Mouse (Mus musculus): ENCODE results near the gene Por. TPM values are rescaled to one million over a fixed set of nuclear protein-coding genes. Genes with fewer than 3 reads are reported as not detected.

The Por gene
- polyA plus RNA-seq, 1 experiment from 2014 or later: 121 TPM

GRCm38 (mm10) chr5:135632797-135633144 lies 37.1 kb upstream of the Por start:
- Histone ChIP-seq H3K9ac (ENCODE audit: low read length) (peak overlapping the region; percentile 80), H3K9me3 (ENCODE audit: control insufficient read depth, low read length) (no peaks in the 10 kb centered on the region), H3K4me1 (ENCODE audit: control insufficient read depth, insufficient read depth, low read length) (0 out of 2 replicates have a peak, but pooled peaks cover 2% of the 10 kb centered on the region), H3K4me2 (ENCODE audit: low read depth, severe bottlenecking) (peak overlapping the region; percentile 52), H3K4me3 (ENCODE audit: low read depth, low read length) (peak overlapping the region; percentile 78), H3K36me3 (ENCODE audit: control insufficient read depth, insufficient read depth, low read length) (peaks cover 5% of the 10 kb centered on the region), H3K27me3 (ENCODE audit: control insufficient read depth, insufficient read depth, low read length) (no peaks in the 10 kb centered on the region), H3K27ac (replicated peaks; ENCODE audit: low read depth, low read length) (no peak overlapping the region)
- ATAC-seq (ENCODE audit: insufficient number of reproducible peaks, low FRiP score, low TSS enrichment, low read depth): peak; percentile 72
- no peak for DNase-seq (ENCODE audit: low spot score)
- WGBS: 0% methylated on average over 18 of the region's 21 CpGs

- no peak overlapping the region for H3K9ac ChIP-seq (ENCODE audit: low read length)
- DNase-seq (ENCODE audit: low spot score) (no peak), ATAC-seq (ENCODE audit: insufficient number of reproducible peaks, low FRiP score, low TSS enrichment, low read depth) (no peak)
- H3K4me3 ChIP-seq (ENCODE audit: low read depth, low read length): no peak overlapping the region
- no peaks in the 10 kb centered on the region for H3K27me3 ChIP-seq (ENCODE audit: control insufficient read depth, insufficient read depth, low read length)
- no peak overlapping the region for H3K27ac ChIP-seq (replicated peaks; ENCODE audit: low read depth, low read length)
- no peaks in the 10 kb centered on the region for H3K4me1 ChIP-seq (ENCODE audit: control insufficient read depth, insufficient read depth, low read length)
- no peak overlapping the region for H3K4me2 ChIP-seq (ENCODE audit: low read depth, severe bottlenecking)
- peaks cover 14% of the 10 kb centered on the region for H3K36me3 ChIP-seq (ENCODE audit: control insufficient read depth, insufficient read depth, low read length)
- no peaks in the 10 kb centered on the region for H3K9me3 ChIP-seq (ENCODE audit: control insufficient read depth, low read length)
- WGBS: 88% methylated on average over 7 of the region's 7 CpGs
Observed at GRCm38 (mm10) chr5:135639760-135640458, 29.9 kb upstream of the Por start.

- Histone ChIP-seq H3K27me3 (ENCODE audit: control insufficient read depth, insufficient read depth, low read length) (no peaks in the 10 kb centered on the region), H3K4me3 (ENCODE audit: low read depth, low read length) (no peak overlapping the region), H3K9me3 (ENCODE audit: control insufficient read depth, low read length) (no peaks in the 10 kb centered on the region), H3K4me1 (ENCODE audit: control insufficient read depth, insufficient read depth, low read length) (no peaks in the 10 kb centered on the region), H3K4me2 (ENCODE audit: low read depth, severe bottlenecking) (no peak overlapping the region; the same call in 1 of the 2 replicates), H3K9ac (ENCODE audit: low read length) (no peak overlapping the region), H3K27ac (replicated peaks; ENCODE audit: low read depth, low read length) (no peak overlapping the region), H3K36me3 (ENCODE audit: control insufficient read depth, insufficient read depth, low read length) (peaks cover 14% of the 10 kb centered on the region)
- WGBS: 92% methylated on average over 6 of the region's 6 CpGs
- DNase-seq (ENCODE audit: low spot score): no peak
- no peak for ATAC-seq (ENCODE audit: insufficient number of reproducible peaks, low FRiP score, low TSS enrichment, low read depth)
Observed at GRCm38 (mm10) chr5:135640459-135640789, 29.4 kb upstream of the Por start.

GRCm38 (mm10) chr5:135641028-135641427 lies 28.8 kb upstream of the Por start:
- no peak for ATAC-seq (ENCODE audit: insufficient number of reproducible peaks, low FRiP score, low TSS enrichment, low read depth)
- DNase-seq (ENCODE audit: low spot score): no peak
- no peak overlapping the region for H3K9ac ChIP-seq (ENCODE audit: low read length)

GRCm38 (mm10) chr5:135642686-135643551 lies 26.9 kb upstream of the Por start:
- Histone ChIP-seq H3K9me3 (ENCODE audit: control insufficient read depth, low read length) (no peaks in the 10 kb centered on the region), H3K4me3 (ENCODE audit: low read depth, low read length) (no peak overlapping the region), H3K27me3 (ENCODE audit: control insufficient read depth, insufficient read depth, low read length) (no peaks in the 10 kb centered on the region), H3K36me3 (ENCODE audit: control insufficient read depth, insufficient read depth, low read length) (peaks cover 9% of the 10 kb centered on the region; the same call in 1 of the 2 replicates), H3K27ac (replicated peaks; ENCODE audit: low read depth, low read length) (no peak overlapping the region), H3K4me2 (ENCODE audit: low read depth, severe bottlenecking) (no peak overlapping the region), H3K9ac (ENCODE audit: low read length) (no peak overlapping the region), H3K4me1 (ENCODE audit: control insufficient read depth, insufficient read depth, low read length) (no peaks in the 10 kb centered on the region)
- WGBS: 87% methylated on average over 10 of the region's 10 CpGs
- ATAC-seq (ENCODE audit: insufficient number of reproducible peaks, low FRiP score, low TSS enrichment, low read depth): no peak
- DNase-seq (ENCODE audit: low spot score): no peak

More at GRCm38 (mm10) chr5:135641028-135641427, 28.8 kb upstream of the Por start:
- Histone ChIP-seq H3K4me2 (ENCODE audit: low read depth, severe bottlenecking) (no peak overlapping the region), H3K4me1 (ENCODE audit: control insufficient read depth, insufficient read depth, low read length) (no peaks in the 10 kb centered on the region), H3K27ac (replicated peaks; ENCODE audit: low read depth, low read length) (no peak overlapping the region), H3K36me3 (ENCODE audit: control insufficient read depth, insufficient read depth, low read length) (peaks cover 14% of the 10 kb centered on the region; the same call in 1 of the 2 replicates), H3K27me3 (ENCODE audit: control insufficient read depth, insufficient read depth, low read length) (no peaks in the 10 kb centered on the region), H3K9me3 (ENCODE audit: control insufficient read depth, low read length) (no peaks in the 10 kb centered on the region), H3K4me3 (ENCODE audit: low read depth, low read length) (no peak overlapping the region)
- WGBS: 100% methylated on average over 1 of the region's 1 CpGs

DNA sequence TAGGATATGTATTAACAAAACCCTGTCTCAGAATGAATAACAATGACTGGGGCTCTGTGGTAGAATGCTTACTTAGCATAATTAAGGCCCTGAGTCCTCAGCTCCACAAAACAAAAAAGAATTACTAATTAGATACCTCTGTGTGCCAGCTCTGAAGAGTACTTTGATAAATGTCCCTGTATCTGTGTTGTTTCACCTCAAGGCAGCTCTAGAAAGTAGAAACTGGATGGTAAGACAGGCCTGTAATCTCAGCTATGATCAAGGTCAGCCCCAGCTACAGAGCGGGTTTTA lies 26.3 kb upstream of the Por start:
- Histone ChIP-seq H3K9ac (ENCODE audit: low read length) (no peak overlapping the region), H3K27ac (replicated peaks; ENCODE audit: low read depth, low read length) (no peak overlapping the region), H3K36me3 (ENCODE audit: control insufficient read depth, insufficient read depth, low read length) (peaks cover 9% of the 10 kb centered on the region; the same call in 1 of the 2 replicates), H3K4me2 (ENCODE audit: low read depth, severe bottlenecking) (no peak overlapping the region), H3K9me3 (ENCODE audit: control insufficient read depth, low read length) (no peaks in the 10 kb centered on the region), H3K4me3 (ENCODE audit: low read depth, low read length) (no peak overlapping the region), H3K27me3 (ENCODE audit: control insufficient read depth, insufficient read depth, low read length) (no peaks in the 10 kb centered on the region), H3K4me1 (ENCODE audit: control insufficient read depth, insufficient read depth, low read length) (no peaks in the 10 kb centered on the region)
- WGBS: 100% methylated on average over 1 of the region's 1 CpGs
- DNase-seq (ENCODE audit: low spot score) (no peak), ATAC-seq (ENCODE audit: insufficient number of reproducible peaks, low FRiP score, low TSS enrichment, low read depth) (no peak)

DNA sequence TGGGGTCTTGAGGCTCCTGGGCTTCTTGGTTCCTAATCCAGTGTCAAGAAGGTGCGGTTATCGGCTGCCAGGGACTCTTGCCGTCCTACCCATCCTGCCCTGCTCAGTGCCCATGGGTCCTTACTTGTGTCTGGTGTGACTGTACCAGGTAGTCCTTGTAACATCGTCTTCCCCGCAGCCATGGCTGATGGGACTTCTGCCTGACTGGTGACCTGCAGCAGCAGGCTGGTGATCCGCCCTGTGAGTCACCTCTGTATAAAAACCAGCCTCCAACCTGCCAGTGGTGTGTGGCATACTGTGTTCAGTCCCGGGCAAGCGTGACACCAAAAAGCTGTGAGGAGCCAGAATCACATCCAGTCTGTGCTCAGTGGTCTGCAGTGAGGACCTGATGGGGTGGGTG lies 26.0 kb upstream of the Por start:
- ATAC-seq (ENCODE audit: insufficient number of reproducible peaks, low FRiP score, low TSS enrichment, low read depth) (no peak), DNase-seq (ENCODE audit: low spot score) (no peak)
- no peaks in the 10 kb centered on the region for H3K27me3 ChIP-seq (ENCODE audit: control insufficient read depth, insufficient read depth, low read length)
- no peaks in the 10 kb centered on the region for H3K9me3 ChIP-seq (ENCODE audit: control insufficient read depth, low read length)
- no peak overlapping the region for H3K9ac ChIP-seq (ENCODE audit: low read length)
- peaks cover 9% of the 10 kb centered on the region; the same call in 1 of the 2 replicates for H3K36me3 ChIP-seq (ENCODE audit: control insufficient read depth, insufficient read depth, low read length)
- no peaks in the 10 kb centered on the region for H3K4me1 ChIP-seq (ENCODE audit: control insufficient read depth, insufficient read depth, low read length)
- H3K4me2 ChIP-seq (ENCODE audit: low read depth, severe bottlenecking): no peak overlapping the region
- no peak overlapping the region for H3K4me3 ChIP-seq (ENCODE audit: low read depth, low read length)
- 96% methylated on average over 8 of the region's 8 CpGs for WGBS
- H3K27ac ChIP-seq (replicated peaks; ENCODE audit: low read depth, low read length): no peak overlapping the region

DNA sequence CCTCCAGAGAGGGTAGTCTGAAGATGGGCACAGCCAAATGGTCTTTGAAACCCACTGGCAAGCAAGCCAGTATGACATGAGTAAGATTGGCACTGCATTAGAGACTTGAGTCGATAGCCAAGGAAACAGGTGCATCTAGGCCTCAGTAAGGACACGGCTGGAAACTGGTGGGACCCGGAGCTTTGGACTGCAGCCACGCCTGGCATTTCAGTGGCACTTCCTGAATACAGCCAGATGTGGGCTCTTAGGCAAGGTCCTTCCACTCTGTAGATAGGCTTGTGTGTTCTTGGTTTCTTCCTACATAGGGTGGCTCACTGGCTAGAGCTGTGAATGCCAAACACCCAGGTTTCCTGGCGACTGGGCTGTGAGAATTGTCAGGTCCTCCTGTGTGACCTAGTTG lies 24.5 kb upstream of the Por start:
- H3K9me3 ChIP-seq (ENCODE audit: control insufficient read depth, low read length): no peaks in the 10 kb centered on the region
- H3K9ac ChIP-seq (ENCODE audit: low read length): no peak overlapping the region
- no peak overlapping the region for H3K4me2 ChIP-seq (ENCODE audit: low read depth, severe bottlenecking)
- H3K4me1 ChIP-seq (ENCODE audit: control insufficient read depth, insufficient read depth, low read length): no peaks in the 10 kb centered on the region
- no peak for DNase-seq (ENCODE audit: low spot score)
- no peak for ATAC-seq (ENCODE audit: insufficient number of reproducible peaks, low FRiP score, low TSS enrichment, low read depth)
- H3K36me3 ChIP-seq (ENCODE audit: control insufficient read depth, insufficient read depth, low read length): 0 out of 2 replicates have a peak, but pooled peaks cover 5% of the 10 kb centered on the region
- no peak overlapping the region for H3K27ac ChIP-seq (replicated peaks; ENCODE audit: low read depth, low read length)
- WGBS: 88% methylated on average over 5 of the region's 5 CpGs
- H3K27me3 ChIP-seq (ENCODE audit: control insufficient read depth, insufficient read depth, low read length): no peaks in the 10 kb centered on the region
- no peak overlapping the region for H3K4me3 ChIP-seq (ENCODE audit: low read depth, low read length)
